Mouse (Mus musculus): Measurements from ENCODE around the gene Slc45a3. TPM values are rescaled to one million over a fixed set of nuclear protein-coding genes. Genes with fewer than 3 reads are reported as not detected.

The Slc45a3 gene
- total and polyA plus RNA-seq, 3 experiments, result 14.4 to 51.4 (median 48.1) TPM

GRCm38 (mm10) chr1:131938811-131939210 lies 24.0 kb upstream of the Slc45a3 start:
- Histone ChIP-seq H3K9me3 (replicated peaks) (no peaks in the 10 kb centered on the region), H3K27me3 (ENCODE audit: insufficient read depth, low read length) (no peaks in the 10 kb centered on the region), H3K4me3 (ENCODE audit: low read depth, low read length) (no peak overlapping the region), H3K36me3 (replicated peaks) (peaks cover 63% of the 10 kb centered on the region), H3K4me1 (ENCODE audit: insufficient read depth, low read depth, low read length) (peaks cover 53% of the 10 kb centered on the region)
- TF ChIP-seq TAL1 (conservative IDR thresholded peaks at IDR 0.05; ENCODE audit: low read depth, low read length), result no peak
- TF ChIP-seq POLR2AphosphoS5 (IDR thresholded peaks at IDR 0.05; ENCODE audit: insufficient replicate concordance, low read depth, low read length), result no peak
- TF ChIP-seq GATA2 (IDR thresholded peaks at IDR 0.05; ENCODE audit: borderline replicate concordance, low read depth, low read length), result no peak
- TF ChIP-seq CTCF (IDR thresholded peaks at IDR 0.05; ENCODE audit: low read depth, low read length), result no peak
- no peak for TF ChIP-seq GATA1 (IDR thresholded peaks at IDR 0.05; ENCODE audit: borderline replicate concordance, low read length)
- DNase-seq (ENCODE audit: low spot score) (no peak), ATAC-seq (ENCODE audit: extremely low read depth, insufficient number of reproducible peaks, low FRiP score, poor library complexity, severe bottlenecking) (no peak)

GRCm38 (mm10) chr1:131940711-131941244 lies 22.0 kb upstream of the Slc45a3 start:
- peaks cover 43% of the 10 kb centered on the region for H3K36me3 ChIP-seq (replicated peaks)
- no peak overlapping the region for H3K4me3 ChIP-seq (ENCODE audit: low read depth, low read length)
- TF ChIP-seq TAL1 (conservative IDR thresholded peaks at IDR 0.05; ENCODE audit: low read depth, low read length) (no peak), POLR2AphosphoS5 (IDR thresholded peaks at IDR 0.05; ENCODE audit: insufficient replicate concordance, low read depth, low read length) (no peak), CTCF (IDR thresholded peaks at IDR 0.05; ENCODE audit: low read depth, low read length) (no peak), GATA2 (IDR thresholded peaks at IDR 0.05; ENCODE audit: borderline replicate concordance, low read depth, low read length) (no peak), GATA1 (IDR thresholded peaks at IDR 0.05; ENCODE audit: borderline replicate concordance, low read length) (no peak)
- ATAC-seq (ENCODE audit: extremely low read depth, insufficient number of reproducible peaks, low FRiP score, poor library complexity, severe bottlenecking) (no peak), DNase-seq (ENCODE audit: low spot score) (no peak)
- H3K9me3 ChIP-seq (replicated peaks), result no peaks in the 10 kb centered on the region
- peaks cover 68% of the 10 kb centered on the region for H3K4me1 ChIP-seq (ENCODE audit: insufficient read depth, low read depth, low read length)
- H3K27me3 ChIP-seq (ENCODE audit: insufficient read depth, low read length), result no peaks in the 10 kb centered on the region

- Histone ChIP-seq H3K4me1 (ENCODE audit: insufficient read depth, low read depth, low read length) (peaks cover 75% of the 10 kb centered on the region), H3K9me3 (replicated peaks) (no peaks in the 10 kb centered on the region), H3K4me3 (ENCODE audit: low read depth, low read length) (peak overlapping the region; percentile 17; the same call in 1 of the 2 replicates), H3K36me3 (replicated peaks) (peaks cover 38% of the 10 kb centered on the region), H3K27me3 (ENCODE audit: insufficient read depth, low read length) (no peaks in the 10 kb centered on the region)
- ATAC-seq (ENCODE audit: extremely low read depth, insufficient number of reproducible peaks, low FRiP score, poor library complexity, severe bottlenecking), result no peak
- DNase-seq (ENCODE audit: low spot score), result no peak
- TF ChIP-seq CTCF (IDR thresholded peaks at IDR 0.05; ENCODE audit: low read depth, low read length) (no peak), GATA2 (IDR thresholded peaks at IDR 0.05; ENCODE audit: borderline replicate concordance, low read depth, low read length) (no peak)
These were observed 21.3 kb upstream of the Slc45a3 start for GRCm38 (mm10) chr1:131941501-131941900.

- ATAC-seq (ENCODE audit: extremely low read depth, insufficient number of reproducible peaks, low FRiP score, poor library complexity, severe bottlenecking), result peak; percentile 92
- Histone ChIP-seq H3K4me3 (ENCODE audit: low read depth, low read length) (peak overlapping the region; percentile 2; the same call in 1 of the 2 replicates), H3K4me1 (ENCODE audit: insufficient read depth, low read depth, low read length) (peaks cover 83% of the 10 kb centered on the region), H3K36me3 (replicated peaks) (peaks cover 25% of the 10 kb centered on the region), H3K9me3 (replicated peaks) (no peaks in the 10 kb centered on the region), H3K27me3 (ENCODE audit: insufficient read depth, low read length) (peaks cover under 1% of the 10 kb centered on the region; the same call in 1 of the 2 replicates)
- peak; percentile 80 for TF ChIP-seq TAL1 (conservative IDR thresholded peaks at IDR 0.05; ENCODE audit: low read depth, low read length)
- no peak for TF ChIP-seq GATA2 (IDR thresholded peaks at IDR 0.05; ENCODE audit: borderline replicate concordance, low read depth, low read length)
- peak; percentile 75 for DNase-seq (ENCODE audit: low spot score)
These were observed 19.9 kb upstream of the Slc45a3 start for GRCm38 (mm10) chr1:131942621-131943590.

GRCm38 (mm10) chr1:131945674-131946440 lies 16.9 kb upstream of the Slc45a3 start:
- peaks cover 6% of the 10 kb centered on the region for H3K36me3 ChIP-seq (replicated peaks)
- peak; percentile 61 for DNase-seq (ENCODE audit: low spot score)

More at GRCm38 (mm10) chr1:131945674-131946440, 16.9 kb upstream of the Slc45a3 start:
- TF ChIP-seq POLR2AphosphoS5 (IDR thresholded peaks at IDR 0.05; ENCODE audit: insufficient replicate concordance, low read depth, low read length) (no peak), GATA2 (IDR thresholded peaks at IDR 0.05; ENCODE audit: borderline replicate concordance, low read depth, low read length) (no peak), TAL1 (conservative IDR thresholded peaks at IDR 0.05; ENCODE audit: low read depth, low read length) (no peak), GATA1 (IDR thresholded peaks at IDR 0.05; ENCODE audit: borderline replicate concordance, low read length) (no peak), CTCF (IDR thresholded peaks at IDR 0.05; ENCODE audit: low read depth, low read length) (no peak)
- peak overlapping the region; percentile 54; the same call in 1 of the 2 replicates for H3K4me3 ChIP-seq (ENCODE audit: low read depth, low read length)
- peaks cover 74% of the 10 kb centered on the region for H3K4me1 ChIP-seq (ENCODE audit: insufficient read depth, low read depth, low read length)
- 0 out of 2 replicates have a peak, but pooled peaks have one; percentile 4 for ATAC-seq (ENCODE audit: extremely low read depth, insufficient number of reproducible peaks, low FRiP score, poor library complexity, severe bottlenecking)
- no peaks in the 10 kb centered on the region for H3K9me3 ChIP-seq (replicated peaks)
- peaks cover 2% of the 10 kb centered on the region; the same call in 1 of the 2 replicates for H3K27me3 ChIP-seq (ENCODE audit: insufficient read depth, low read length)

Measured in G1E (cell line).